Mouse (Mus musculus) embryo, embryonic 10 days (tissue): ENCODE results near the gene Fbxl22.

Source experiments
- DNase-seq: peaks from one replicate; pipeline ENCODE4 v3.0.0-alpha.2; 2015; ENCODE audit warnings: low spot score

Gene Fbxl22

DNA sequence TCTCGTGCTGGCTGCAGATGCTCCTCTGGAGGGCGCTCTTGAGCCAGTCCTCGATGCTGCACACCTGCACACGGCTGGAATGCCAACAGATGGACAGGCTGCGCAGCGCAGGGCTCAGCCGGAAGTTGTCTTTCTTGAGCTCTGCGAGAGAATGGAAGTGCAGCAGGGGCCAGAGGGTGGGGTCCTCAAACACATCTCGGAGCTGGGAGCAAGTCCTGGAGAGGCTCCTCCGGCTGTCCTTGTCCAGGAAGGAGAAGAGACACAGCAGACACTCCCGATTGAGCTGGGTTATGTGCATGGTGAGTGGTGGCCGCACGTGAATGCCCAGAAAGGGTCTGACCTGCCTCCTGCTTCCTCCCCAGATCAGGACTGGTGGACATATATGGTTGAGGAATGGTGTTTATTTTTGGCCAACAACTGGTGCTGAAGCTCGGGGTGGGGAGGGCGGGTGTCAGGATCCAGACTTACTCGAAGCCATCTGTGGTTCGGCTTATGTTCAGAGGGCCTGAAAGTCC is at the start of gene Fbxl22:
Fbxl22 (minus strand) TSS at position 338 of the 515 bp plus-strand sequence.
- DNase-seq, result peak; percentile 51

DNA sequence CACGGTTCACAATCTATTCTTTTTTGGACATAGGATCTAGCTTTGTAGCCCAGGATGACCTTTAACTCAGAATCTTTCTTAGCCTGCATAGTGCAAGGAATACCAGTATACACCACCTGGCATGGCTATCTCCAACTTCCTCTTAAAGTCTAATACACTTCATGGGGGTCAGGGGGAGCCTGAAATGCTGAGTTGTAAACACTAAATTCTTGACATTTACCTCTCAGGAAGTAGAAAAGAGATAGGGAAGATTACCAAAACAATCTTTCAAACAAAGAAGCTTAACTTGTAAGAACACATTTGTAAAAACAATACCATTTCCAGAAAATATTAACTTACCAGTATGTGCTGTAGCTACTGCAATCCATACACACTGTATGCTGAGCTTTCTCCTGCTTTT is 47.8 kb upstream of the Fbxl22 start:
- no peak for DNase-seq

DNA sequence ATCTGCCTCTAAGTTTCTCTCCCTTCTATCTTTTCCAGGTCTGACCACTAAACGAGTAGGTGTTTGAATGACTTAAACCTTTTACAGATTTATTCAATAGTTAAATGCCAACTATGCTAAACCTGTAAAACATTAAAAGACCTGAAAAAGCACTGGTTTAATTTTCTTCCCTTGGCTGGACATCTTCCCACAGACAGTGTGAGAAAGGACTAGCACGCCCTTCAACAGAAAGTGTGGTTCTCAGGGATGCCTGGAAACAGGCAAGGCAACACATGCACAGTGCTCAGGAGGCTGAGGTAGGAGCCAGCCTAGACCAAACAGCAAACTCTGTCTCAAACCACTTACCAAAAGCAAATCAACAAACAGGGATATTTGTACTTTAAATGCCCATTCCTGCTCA is 47.1 kb upstream of the Fbxl22 start:
- no peak for DNase-seq

DNA sequence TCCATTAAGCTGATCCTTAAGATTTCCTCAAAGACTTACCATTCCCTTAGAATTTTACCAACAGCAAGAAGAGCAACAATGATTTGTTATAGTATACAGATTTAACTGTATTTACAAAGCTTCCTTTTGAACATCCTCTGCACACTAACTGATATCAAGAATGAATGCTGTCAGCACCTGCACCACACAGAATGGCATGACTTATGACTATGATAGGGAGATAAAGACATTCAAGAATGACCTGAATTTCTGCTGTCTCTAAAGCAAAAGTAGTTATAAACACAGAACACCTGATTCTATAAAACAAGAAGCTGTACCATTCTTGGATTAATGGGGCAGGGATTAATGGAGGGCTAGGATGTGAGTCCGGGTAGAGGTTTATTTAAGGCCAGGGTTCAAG is 46.3 kb upstream of the Fbxl22 start:
- no peak for DNase-seq

DNA sequence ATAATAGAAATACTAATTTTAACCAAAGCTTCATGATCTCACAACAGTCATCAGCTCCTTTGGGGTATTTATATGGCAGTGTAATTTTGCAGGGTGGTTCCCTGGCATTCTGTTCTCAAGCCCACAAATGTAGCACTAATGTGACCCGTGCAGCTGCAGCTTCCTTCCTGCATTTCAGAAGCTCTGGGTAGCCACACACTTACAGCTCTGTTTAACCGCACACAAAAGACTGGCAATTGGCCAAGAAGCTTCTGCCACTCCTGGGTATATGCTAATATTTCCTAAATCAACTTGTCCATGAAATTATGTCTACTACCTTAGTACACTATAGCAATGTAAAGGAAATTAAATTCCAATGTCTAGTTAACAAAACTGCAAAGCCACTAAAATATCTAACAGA is 45.9 kb upstream of the Fbxl22 start:
- DNase-seq, result no peak

DNA sequence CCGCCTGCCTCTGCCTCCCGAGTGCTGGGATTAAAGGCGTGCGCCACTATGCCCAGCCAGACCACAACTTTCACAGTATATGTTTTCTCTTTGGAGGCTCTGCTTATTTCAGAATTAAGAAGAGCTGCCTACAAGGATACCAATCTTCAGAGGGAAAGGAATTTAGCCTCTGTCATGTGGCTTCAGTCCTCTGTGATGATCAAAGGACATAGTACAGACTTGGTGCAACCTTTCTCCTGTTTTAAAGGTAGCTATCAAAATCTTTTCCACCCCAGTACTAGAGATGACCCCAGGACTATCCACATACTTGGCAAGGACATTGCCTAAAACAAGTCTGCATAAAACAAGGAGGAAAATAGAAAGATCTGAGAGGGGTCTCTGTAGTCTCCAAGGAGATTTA is 44.6 kb upstream of the Fbxl22 start:
- no peak for DNase-seq

DNA sequence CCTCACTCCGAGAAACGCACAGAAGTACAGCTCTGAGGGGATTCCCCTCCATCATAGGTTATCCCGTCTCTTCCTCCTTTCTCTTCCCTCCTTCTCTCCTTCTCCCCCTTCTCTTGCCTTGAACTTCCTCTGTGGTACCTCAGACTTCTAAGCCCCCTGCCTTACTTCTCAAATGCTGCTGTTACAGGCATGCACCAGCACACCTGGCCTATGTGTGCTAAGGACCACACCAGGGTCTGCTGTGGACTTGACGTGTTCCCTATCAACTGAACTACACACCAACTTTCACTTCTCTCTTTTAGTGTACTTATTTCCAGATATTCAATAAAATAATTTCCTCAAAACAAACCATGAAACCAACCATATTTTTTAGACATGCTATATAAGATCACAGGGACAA is 28.4 kb upstream of the Fbxl22 start:
- DNase-seq, result no peak

DNA sequence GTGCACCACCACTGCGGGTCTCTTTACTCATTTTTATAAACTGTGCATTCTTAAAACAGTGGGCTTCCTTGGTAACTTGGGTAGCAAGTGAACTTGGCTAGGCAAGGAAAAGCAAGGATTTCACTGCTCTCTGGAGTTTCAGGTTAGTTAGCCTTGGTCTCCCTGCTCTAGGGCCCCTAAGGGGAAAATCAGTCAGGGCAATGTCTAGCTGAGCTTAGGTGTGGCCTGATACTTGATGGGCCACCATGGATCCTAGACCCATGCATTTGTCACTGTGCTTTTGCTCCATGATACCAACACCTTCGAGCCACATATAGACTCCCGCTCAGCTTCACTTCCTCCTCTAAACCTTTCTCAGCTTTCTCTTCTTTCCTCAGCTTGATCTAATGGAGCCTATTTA is 7.2 kb upstream of the Fbxl22 start:
- no peak for DNase-seq

DNA sequence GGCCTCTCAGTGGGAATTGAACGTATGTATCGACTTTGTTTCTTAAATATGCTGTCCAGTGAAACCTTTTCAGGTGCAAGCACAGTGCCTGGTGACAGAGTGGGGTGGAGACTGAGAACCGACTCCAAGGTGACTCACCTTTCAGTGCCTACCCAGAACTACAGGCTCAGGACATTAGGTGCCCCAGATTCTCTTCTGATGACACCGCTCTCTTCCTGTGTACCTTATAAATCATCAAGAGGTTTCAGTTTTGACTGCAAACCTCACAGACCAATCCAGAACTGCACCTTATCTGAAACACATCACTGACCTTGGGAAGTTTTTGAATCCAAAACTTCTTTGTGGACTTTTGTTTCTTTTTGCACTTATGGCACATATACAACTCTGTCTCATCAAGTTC is 5.9 kb upstream of the Fbxl22 start:
- no peak for DNase-seq

DNA sequence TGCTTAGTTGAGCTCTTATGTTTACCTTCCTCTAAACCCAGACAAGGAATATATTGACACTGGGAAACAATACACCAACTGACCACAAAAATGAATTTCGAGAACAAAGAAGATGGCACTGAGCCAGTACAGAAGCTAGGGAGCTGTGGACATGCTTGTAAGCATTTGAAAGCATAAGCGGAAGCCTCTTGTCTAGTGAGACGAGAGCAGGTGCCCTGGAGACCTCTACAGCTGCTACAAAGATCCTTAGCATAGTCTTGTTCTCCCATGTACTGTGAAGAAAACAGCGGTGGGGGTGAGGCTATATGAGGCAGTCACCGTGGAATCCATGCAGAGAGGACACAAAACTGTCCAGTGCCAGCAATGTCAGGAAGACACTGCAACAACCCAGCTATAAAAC is 4.5 kb upstream of the Fbxl22 start:
- DNase-seq, result no peak

DNA sequence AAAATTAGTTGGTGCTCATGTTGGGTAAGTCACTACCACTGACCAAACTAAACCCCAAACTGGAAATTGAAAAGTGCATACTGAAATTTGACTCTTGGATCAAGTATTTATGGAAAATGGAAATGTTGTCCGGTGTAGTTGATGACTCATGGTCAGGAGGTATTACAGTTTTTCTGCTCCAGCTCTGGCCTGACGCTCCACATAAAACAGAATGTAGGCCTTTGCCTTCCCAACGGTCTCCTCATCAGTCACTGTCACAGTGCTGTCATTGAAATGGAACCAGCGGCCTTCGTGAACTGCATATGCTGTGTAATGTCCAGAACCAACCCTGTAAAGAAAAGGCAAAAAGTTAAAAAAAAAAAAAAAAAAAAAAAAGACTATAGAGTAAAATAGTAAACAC is 3.9 kb upstream of the Fbxl22 start:
- no peak for DNase-seq

DNA sequence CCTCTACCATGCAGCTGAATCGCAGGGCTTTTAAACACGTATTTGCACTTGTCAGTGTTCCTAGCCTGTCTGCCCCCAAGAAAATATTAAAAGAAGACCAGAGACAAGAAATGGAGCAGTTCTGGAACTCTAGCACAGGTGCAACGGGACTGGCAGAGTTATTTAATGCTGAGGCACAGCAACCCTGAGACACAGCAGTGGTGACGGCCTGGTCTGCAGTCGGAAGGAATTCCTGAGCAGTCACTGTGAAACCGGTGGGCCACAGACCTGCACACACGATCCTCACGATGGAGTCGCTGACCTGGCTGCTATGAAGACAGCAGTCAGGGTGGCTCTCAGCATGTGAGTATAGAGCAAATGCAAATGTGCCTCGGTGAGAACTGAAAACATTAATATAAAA is 3.4 kb upstream of the Fbxl22 start:
- no peak for DNase-seq

DNA sequence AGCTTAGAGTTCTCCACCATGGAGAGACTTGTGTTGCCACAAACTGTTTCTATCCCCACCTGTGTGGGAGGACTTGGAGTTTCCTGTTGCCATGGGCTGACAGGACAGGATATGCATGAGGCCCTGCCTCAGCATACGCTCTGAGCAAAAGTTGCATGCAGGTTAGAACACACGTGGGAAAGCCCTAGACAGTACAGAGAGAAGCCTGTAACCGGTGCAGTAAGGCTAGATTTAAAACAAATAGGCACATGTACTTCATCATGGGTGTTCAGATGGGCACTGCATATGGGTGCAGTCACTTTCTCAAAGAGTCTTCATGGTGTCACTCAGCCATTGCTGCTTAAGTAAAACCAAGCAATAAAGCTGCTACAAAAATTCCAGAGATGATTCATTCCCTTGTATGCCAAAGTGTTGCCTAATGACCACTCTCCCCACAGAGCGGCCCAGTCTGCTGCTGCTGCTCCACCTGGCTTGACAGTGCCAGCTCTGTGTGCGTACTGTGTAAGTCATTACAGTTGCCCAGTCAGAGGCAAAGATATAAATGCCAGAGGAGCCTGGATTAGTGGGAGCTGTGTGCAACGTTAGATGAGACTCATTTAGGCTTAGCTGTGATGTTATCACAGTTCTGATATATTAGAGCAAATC is 2.0 kb upstream of the Fbxl22 start:
- DNase-seq, result no peak

DNA sequence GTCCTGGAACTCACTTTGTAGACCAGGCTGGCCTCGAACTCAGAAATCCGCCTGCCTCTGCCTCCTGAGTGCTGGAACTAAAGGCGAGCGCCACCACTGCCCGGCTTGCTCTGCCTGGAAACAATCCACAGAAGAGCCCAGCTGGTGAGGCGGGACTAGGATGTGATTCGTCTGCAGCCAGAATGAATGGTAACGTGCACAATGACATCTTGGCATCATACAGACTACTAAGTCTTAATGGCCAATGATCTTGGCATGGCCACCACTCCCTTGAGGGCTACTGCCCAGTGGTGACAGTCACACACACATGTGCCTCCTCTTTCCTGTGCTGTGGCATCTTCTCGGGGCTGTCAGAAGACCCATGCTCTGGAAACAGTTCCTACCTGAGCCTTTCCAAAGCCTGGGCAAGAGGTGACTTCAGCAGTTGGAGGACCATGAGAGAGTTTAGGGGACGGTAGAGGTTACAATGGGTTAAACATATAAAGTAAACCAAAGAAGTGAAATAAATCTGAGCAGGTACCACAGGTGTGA is 1.4 kb upstream of the Fbxl22 start:
- DNase-seq, result no peak

DNA sequence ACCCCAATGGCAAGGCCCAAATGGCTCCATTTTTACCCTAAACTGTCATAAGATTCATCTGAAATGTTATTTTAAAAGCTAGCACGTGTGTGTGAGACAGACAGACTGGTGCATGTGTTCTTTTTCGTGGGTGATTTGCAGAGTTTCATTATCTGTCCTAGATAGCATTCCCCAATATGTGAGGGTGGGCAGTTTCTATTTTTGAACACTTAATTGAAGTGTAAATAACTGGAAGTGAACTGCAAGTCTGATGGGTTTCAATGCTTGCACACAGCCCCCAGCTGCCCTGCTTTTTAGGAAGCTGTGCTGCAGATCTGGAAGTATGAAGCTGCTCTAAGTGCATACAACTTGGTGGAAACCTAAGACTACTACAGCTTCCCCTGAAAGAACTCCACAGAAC is 722 bp upstream of the Fbxl22 start:
- no peak for DNase-seq

DNA sequence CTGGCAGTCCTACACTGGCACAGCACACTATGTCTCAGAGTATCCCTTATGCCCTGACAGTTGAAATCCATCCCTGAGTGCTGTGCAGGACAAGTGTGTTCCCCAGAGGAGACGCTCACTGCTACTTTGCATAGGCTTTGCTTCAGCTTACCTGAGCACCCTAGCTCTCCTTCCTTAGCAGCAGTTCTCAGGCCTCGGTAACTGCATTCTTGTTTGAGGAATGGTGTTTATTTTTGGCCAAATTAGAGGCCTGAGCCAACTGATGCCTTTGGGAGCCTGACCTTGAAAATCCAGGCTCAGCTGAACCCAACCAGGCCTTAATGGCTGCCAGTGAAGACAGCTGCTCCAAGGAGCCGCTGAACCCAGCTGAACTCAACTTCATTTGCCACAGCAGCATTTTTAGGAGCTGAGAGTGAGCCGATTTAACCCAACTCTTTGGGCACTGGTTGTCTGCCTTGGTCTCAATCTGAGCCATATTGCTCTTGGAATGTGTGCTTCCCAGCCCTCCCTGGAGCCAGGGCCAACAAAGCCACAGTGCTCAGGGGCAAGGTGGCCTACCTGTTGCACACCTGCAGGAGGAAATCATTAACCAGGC is 635 bp downstream of the Fbxl22 start:
- no peak for DNase-seq

DNA sequence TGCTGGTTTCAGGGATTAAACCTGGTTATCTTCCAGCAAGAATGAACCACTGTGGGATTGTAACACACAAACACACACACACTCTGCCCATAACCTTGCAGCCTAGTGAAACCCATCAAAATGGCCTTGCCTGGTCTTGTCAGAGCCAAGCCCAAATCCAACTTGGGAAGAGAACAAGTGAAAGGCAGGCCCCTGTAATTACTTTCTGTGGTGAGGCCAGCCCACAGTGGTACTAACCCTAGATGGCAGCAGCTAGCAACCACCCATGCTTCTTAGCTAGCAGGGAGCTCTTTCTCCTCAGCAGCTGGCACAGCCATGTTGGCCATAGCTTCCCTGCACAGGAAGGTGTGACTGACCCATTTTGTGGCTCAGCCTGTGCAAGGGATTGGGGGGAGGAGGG is 1.2 kb downstream of the Fbxl22 start:
- DNase-seq, result peak; percentile 38

DNA sequence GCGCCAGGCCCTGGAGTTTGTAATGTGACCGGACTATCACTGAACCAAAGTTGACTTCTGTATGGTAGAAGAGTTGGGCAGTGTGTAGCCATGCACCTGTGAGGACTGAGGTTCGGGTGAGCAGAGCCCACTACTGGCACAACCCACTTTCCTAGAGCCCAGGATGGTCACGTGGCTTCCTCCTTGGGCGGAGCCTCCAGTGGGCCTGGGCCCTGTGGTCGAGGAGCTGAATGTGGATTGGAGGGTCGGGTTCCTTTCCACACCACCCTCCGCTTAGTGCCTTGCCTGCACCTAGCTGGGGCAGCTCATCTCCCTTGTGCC is 2.1 kb downstream of the Fbxl22 start:
- peak; percentile 93 for DNase-seq

DNA sequence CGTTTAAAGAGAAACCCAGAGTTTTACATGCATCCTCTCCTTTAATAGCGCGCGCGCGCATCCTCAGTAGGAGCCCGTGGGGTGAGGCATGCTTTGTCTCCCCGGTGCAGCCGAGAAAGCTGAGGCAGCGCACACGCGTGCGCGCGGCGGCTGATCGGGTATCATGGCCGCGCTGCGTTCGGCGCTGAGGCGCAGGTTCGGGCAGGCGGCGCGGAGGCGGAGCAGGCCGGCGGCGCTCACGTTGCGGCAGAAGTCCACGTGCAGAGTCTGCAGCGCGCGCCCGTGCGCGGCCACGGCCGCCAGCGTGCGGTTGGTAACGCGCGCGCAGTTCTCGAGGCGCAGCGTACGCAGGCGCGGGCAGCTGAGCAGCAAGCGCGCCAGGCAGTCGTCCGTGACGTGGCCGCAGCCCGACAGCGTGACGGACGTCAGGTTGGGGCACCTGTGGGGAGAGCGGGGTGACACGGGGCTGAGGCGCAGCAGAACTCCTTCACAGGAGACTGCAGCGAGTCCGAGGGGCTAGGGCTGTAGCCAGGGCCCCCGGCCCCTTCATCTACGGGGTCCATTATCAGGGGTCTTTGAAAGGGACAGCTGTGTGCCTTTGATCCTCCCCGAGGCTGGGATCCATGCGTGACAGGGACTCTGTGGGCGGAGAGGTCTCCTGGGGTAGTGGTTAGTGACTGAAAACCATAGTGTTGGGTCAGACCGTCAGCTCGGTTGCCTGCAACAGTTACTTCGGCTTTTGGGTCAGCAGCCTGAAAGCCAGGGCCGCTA is 2.6 kb downstream of the Fbxl22 start:
- peak; percentile 95 for DNase-seq

DNA sequence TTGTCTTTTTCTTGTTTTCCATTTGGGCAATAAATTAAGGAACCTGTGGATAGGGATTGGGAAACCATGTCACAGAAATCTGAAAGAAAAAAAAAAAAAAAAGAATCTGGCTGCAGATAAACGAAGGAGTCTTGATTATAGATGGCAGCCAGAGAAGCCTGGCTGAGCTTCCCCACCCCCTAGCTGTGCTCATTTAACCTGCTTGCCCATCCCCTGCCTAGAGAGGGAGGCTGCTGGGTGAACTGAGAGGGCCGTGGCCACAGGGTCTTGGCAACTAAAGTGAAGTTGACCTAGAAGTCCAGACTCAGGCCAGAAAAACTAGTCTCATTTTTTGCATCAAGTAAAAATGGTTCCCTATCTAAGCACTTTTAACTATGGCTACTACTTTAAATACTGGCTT is 3.4 kb downstream of the Fbxl22 start:
- DNase-seq, result peak; percentile 50

DNA sequence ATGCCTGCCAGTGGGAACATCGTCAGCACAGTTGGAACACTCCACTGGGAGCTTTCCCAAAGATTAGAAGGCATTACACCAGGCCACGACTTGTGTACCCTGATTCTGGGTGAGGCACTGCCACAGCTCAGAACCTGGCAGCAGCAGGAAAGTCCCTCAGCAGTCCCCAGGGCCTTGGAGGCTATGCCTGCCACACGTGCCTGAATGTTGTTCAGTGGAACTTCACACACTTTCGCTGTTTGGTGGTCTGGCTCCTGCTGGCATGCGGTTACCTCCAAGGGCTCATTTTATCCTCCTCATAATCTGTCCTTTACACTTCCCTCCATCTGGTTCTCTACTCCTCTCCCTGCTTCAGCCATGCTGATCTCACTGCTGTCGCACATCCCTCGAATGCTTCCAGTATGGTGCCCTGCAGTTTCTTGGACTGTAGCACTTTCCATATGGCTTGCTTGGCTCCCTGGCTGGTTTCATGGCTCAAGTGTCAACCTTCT is 4.0 kb downstream of the Fbxl22 start:
- DNase-seq, result no peak

DNA sequence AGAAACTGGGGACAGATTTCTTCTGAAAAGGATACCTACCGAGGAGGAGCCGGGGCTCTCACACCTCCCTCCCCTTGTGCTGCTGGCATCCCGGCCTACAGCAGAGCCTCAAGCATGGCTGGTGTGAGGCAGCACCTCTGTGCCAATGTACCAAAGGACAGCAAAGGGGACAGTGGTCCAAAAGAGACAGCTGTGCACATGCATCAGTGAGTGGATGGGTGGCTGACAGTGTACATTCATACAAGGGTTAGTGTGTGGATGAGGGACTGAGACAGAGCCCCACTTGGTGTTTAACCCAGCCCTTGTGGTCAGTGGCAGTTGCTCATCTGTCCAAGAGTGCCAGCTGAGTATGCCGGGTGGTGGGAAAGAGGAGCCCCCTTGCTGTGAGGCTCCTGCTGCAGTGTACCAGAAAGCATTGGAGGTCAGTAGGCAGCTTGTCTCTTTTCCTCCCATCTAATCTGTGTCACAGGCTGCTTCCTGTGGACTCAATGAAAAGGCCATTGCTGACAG is 5.4 kb downstream of the Fbxl22 start:
- DNase-seq, result no peak

DNA sequence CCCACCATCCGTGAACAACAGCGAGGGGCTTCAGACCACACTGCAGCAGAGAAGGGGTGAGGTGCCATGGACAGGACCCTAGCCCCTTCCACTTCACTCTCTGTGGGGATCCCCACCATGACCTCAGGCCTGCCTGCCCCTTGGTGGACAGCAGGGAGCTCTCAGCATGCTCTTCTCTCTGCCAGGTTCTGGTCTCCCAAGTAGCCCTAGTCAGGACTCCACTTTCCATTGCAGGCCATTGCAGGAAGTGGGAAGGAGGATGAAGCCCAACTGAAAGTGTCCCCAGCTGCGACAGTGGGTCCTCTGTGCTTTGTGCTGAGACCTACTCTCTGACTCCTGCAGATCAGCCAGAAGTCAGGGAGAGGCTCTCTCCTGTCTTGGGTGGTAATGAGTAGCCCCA is 6.7 kb downstream of the Fbxl22 start:
- DNase-seq, result no peak
